In genomic region chr7:122656671-122657070, GRCm38 (mm10) we compare ENCODE assay signal across 36 mouse cellular contexts. TPM values are rescaled to one million over a fixed set of nuclear protein-coding genes. Genes with fewer than 3 reads are reported as not detected.
"Had no signal": no experiment of that assay in that cellular context is flagged by ENCODE, and none has a peak within 500 bp of the region (broad histone marks: within the 10 kb centered on the region; RNA-seq: fewer than 3 reads in every experiment).

No protein-coding gene starts in this region.

- H3K36me3 ChIP-seq: heart, embryonic 10.5 days; heart, embryonic 12.5 days; heart, embryonic 13.5 days; heart, embryonic 15.5 days; hindbrain, embryonic 10.5 days; hindbrain, embryonic 12.5 days; hindbrain, embryonic 13.5 days; hindbrain, embryonic 15.5 days; intestine, embryonic 15.5 days; kidney, embryonic 15.5 days had no signal

- DNase-seq: heart, postnatal 10 days; heart, postnatal 14 days; heart, postnatal 36 days; heart, postnatal 4 days; kidney, adult 11 months; kidney, adult 18-20 months; kidney, adult 2 months; kidney, adult 8-10 months; kidney, adult 9 months; kidney, postnatal 10 days; kidney, postnatal 14 days; kidney, postnatal 25 days; kidney, postnatal 36 days; kidney, postnatal 4 days; layer of hippocampus, adult 9-11 months; layer of hippocampus, postnatal 36 days had no signal

- H3K4me1 ChIP-seq: heart, embryonic 10.5 days; heart, embryonic 12.5 days; heart, embryonic 13.5 days; heart, embryonic 15.5 days; hindbrain, embryonic 10.5 days; hindbrain, embryonic 12.5 days; hindbrain, embryonic 13.5 days; hindbrain, embryonic 15.5 days; intestine, embryonic 15.5 days; kidney, embryonic 15.5 days had no signal

- H3K9ac ChIP-seq: heart, embryonic 12.5 days; heart, embryonic 13.5 days; heart, embryonic 15.5 days; hindbrain, embryonic 12.5 days; hindbrain, embryonic 13.5 days; hindbrain, embryonic 14.5 days; hindbrain, embryonic 15.5 days; intestine, embryonic 15.5 days; kidney, embryonic 15.5 days had no signal

- H3K27me3 ChIP-seq: heart, embryonic 12.5 days; heart, embryonic 13.5 days; heart, embryonic 15.5 days; hindbrain, embryonic 12.5 days; hindbrain, embryonic 13.5 days; hindbrain, embryonic 15.5 days; intestine, embryonic 15.5 days; kidney, embryonic 15.5 days had no signal

- H3K4me3 ChIP-seq: heart, embryonic 10.5 days; heart, embryonic 12.5 days; heart, embryonic 13.5 days; heart, embryonic 15.5 days; hindbrain, embryonic 10.5 days; hindbrain, embryonic 12.5 days; hindbrain, embryonic 13.5 days; hindbrain, embryonic 15.5 days; intestine, embryonic 15.5 days; kidney, embryonic 15.5 days; layer of hippocampus, adult 2 months had no signal

- H3K27ac ChIP-seq: heart, embryonic 10.5 days; heart, embryonic 13.5 days; heart, embryonic 15.5 days; hindbrain, embryonic 10.5 days; hindbrain, embryonic 12.5 days; hindbrain, embryonic 13.5 days; hindbrain, embryonic 14.5 days; hindbrain, embryonic 15.5 days; hindbrain, postnatal 0 days; intestine, embryonic 15.5 days; kidney, embryonic 15.5 days; kidney, postnatal 0 days; layer of hippocampus, adult 2 months had no signal

RNA-seq across cellular contexts. Expression of gene Cacng3, which starts 13.6 kb away (rescaled TPM):
- total RNA-seq: heart, postnatal 25 days; heart, postnatal 36 days; hematopoietic stem cell, adult 5-6 weeks had no signal
- polyA plus RNA-seq: heart, embryonic 10.5 days; heart, embryonic 12.5 days; inflammation-experienced regulatory T-cells, adult 6 months; intestine, postnatal 0 days; kidney, embryonic 14.5 days; kidney, postnatal 0 days; large intestine, adult 2 months had no signal
